Mouse (Mus musculus): ENCODE measurements around the gene Mavs. TPM values are rescaled to one million over a fixed set of nuclear protein-coding genes. Genes with fewer than 3 reads are reported as not detected.

The Mavs gene
- total RNA-seq, 2 experiments from 2014 or later = 4.5 to 4.7 TPM

DNA sequence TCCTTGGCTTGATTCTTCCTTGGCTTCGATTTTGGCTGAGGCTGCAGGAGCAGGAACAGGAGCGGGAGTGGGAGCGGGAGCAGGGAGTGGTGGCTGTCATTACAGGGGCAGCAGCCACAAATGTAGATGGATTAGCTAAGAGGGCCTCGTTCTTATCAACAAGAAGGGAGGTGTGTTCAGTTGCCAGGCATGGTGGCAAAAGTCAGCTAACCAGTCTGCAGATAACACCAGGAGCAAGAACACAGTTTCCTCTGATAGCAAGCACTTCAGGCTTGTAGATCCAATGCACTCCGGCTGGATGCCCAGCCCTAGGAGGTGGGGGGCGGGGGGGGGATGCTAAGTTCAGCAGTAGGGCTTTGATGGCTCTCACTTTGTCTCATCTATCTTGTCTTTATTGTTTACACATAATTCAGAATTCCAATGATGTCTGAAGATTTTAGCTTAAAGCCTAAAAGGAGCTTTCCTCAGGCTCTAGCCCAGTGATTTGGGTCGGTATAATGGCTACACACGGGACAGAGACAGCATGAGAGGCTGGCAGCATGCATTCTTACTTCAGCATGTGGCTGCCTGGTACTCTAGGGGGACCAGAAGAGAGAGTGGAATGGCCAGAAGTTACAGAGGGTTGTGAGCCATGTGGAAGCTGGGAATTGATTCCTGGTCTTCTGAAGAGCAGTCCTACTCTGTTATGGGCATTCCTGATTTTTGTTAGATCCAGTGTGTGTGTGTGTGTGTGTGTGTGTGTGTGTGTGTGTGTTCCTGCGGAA lies 26.9 kb downstream of the Mavs start:
- DNase-seq = no peak
- intact Hi-C loops (cut with DNase I) = loop anchor here (10.0 kb wide), 1 partner anchor 234 kb away; the partner anchor contains the start of gene Smox

DNA sequence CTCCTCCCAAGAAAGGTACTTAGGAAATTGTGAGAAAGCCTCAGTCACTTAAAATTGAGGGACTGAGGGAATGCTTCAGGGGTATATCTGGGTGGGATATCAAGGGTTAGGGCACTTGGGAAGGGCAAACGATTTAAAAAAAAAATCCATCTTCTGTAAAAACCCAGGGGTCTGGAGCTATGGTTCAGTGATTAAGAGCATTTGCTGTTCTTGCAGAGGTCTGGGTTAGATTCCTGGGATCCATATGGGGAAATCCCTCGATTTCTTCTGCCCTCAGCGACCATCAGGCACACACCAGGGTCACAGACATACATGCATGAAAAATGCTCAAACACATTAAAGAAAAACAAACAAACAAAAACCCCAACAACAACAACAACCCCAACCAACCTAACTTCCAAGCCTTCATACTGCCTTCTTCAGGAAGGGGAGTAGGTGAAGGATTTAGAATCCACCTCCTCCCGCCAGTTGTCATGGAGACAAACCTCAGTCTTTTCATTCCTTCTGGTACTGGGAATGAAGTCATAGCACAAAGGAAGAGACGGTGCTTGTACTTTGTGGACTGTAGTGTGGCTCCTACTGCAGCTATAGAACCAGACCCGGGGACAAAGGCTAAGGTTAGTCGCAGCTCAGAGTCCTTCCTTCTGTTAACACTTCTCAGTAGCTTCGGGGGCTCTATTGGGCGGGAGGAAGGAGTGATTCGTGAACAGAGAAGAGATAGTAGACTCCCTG lies 27.8 kb downstream of the Mavs start:
- DNase-seq = no peak
- intact Hi-C loops (cut with DNase I) = loop anchor here (10.0 kb wide), 1 partner anchor 233 kb away; the partner anchor contains the start of gene Smox

- peak; percentile 99 for DNase-seq
- intact Hi-C loops (cut with DNase I) = loop anchor here (10.0 kb wide), 1 partner anchor 233 kb away; the partner anchor contains the start of gene Smox
These were observed 28.4 kb downstream of the Mavs start, which contains the start of gene Pank2 for GRCm38 (mm10) chr2:131262213-131262672. Gene Pank2, plus strand, starts transcription at chr2:131262495.

DNA sequence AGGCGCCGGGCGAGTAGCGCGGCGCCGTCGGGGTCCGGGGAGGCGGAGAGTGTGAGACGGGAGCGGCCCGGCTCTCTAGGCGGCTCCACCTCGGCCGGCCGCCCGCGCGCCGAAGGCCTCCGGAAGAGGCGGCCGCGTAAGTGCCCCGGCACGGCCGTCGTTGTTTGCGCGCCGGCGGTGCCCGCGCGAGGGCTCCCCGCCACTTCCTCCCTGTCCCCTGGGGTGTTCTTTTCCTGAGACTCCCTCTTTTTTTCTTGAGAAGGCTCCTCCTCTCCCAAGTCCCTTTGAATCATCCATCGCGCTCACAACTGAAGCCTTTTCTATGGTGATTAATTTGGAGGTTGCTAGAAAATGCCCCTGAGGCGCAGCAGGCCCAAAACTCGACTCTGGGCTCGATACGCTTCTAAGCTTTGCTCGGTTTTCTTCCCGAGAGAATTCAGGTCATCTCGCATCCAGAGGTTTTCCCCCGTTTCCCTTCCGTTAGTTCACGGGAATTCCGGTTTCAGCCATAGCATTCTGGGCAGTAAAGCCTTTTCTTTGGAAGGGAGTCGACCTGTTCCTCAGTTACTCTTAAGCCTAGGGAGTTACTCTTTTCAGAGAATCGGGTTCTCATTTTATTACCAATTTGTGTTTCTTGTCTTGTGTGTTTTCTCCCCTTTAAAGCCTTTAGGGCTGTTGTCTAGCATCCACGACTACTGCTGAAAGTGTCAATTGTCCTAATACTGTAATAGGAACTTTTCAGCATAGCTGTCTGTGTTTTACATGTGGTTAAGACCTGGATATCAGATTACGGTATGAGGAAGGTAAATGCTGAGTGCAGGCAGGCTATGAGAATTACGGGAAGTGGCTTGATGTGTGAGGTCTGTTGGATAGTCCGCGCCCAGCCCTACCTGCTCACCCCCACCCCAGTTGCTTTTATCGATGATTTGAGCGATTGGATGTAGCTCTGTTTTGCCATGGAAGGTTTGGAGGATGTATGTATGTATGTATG lies 29.1 kb downstream of the Mavs start:
- no peak for DNase-seq
- intact Hi-C loops (cut with DNase I) = loop anchor here (10.0 kb wide), 1 partner anchor 232 kb away; the partner anchor contains the start of gene Smox

- no peak for DNase-seq
- intact Hi-C loops (cut with DNase I) = loop anchor here (10.0 kb wide), 1 partner anchor 231 kb away; the partner anchor contains the start of gene Smox
These were observed 30.2 kb downstream of the Mavs start for GRCm38 (mm10) chr2:131264027-131264426.

DNA sequence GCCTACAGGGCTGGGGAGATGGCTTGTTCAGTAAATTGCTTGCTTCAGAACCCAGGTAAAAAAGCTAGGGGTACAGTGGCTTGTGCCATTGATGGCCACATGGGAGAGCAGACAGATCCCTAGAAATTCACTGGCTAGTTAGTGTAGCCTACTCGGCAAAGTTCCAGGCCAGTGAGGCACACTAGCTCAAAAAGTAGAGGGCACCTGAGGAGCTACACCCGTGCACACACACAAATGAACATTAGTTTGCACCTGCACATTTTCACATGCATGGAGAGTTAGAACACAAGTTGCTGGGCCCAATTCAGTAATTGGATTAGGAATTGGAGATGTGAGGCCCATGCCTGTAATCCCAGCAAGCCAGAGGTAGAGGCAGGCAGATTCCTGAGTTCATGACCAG lies 31.2 kb downstream of the Mavs start:
- no peak for DNase-seq
- intact Hi-C loops (cut with DNase I) = loop anchor here (10.0 kb wide), 1 partner anchor 230 kb away; the partner anchor contains the start of gene Smox

- DNase-seq = no peak
- intact Hi-C loops (cut with DNase I) = no loop called here
These were observed 41.6 kb downstream of the Mavs start for GRCm38 (mm10) chr2:131275493-131275892.

DNA sequence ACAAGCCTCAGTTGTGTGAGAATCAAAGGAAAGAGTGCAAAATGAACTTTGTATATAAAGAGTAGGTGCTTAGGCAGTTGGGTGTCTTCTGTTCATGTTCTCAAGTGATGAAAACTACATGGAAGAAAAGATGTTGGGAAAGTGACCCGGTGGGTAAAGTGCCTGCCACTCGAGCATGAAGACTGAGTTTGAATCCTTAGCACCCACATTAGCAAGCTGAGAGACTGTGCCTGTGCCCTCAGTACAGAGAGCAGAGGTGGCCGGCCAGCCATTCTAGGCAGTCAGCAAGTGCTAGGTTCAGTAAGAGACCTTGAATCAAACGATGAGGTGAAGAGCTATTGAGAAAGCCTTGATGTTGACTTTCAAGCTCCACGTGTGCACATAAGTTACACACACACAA lies 42.9 kb downstream of the Mavs start:
- intact Hi-C loops (cut with DNase I) = no loop called here
- DNase-seq = no peak

GRCm38 (mm10) chr2:131281596-131281995 lies 47.7 kb downstream of the Mavs start:
- no peak for DNase-seq
- intact Hi-C loops (cut with DNase I) = no loop called here

DNA sequence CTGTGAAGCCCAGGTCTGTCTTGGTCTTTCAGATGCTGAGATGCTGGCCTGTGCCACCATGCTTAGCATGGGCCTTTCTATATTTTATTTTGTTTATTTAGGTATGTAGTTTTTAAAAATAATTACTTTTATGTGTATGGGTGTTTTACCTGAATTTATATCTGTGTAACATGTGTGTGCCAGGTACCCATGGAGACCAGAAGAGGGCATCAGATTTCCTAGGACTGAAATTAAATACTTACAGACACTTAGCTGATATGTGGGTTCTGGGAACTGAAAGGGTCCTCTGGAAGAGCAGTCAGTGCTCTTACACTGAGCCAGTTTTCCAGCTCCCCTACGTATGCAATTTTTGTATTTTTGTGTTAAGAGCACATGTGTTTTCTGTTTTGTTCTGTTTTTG lies 52.4 kb downstream of the Mavs start:
- DNase-seq = no peak
- intact Hi-C loops (cut with DNase I) = no loop called here

DNA sequence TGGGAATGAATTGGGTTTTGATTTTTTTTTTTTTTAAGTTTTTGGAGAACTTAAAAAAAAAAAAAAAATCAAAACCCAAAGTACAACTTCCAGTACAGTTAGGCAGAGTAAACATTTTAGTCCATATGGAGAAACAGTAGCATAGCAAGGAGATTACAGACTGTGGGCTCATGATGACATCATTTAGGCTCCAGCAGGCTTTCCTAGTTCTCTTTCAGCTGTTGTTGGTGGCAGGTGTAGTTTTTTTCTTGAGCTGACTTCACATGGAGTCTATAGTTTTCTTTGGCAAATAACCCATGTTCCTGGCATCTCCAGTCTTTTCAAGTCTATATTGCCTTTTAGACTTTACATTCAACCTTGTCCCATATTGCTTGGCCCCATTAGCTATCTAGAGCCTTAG lies 56.8 kb downstream of the Mavs start:
- no peak for DNase-seq
- intact Hi-C loops (cut with DNase I) = loop anchor here (10.0 kb wide), 1 partner anchor 124 kb away; no protein-coding TSS in a partner anchor

DNA sequence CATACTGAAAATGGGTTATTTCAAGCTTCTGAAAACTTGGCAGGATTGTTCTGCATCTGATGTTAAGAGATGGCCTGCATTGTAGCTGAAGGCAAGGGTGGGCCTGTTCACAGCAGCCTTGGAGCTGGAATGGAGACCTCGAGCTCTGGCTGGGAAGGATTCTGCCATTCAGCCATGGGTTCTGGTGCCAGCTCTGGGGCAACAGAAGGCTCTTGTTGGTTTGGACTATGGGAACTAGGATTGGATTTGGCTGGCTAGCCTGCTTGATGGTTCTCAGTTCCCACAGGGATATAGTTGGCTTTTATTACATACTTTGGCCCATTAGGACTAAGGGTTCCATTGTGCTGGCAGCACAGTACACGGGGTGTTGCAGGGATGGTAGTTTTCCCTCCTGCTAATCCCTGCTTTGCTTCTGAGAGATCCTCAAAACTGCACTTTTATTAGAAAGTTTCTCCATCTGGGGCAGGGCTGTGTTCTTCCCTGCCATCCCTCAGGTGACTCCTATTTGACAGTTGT lies 62.9 kb downstream of the Mavs start:
- no peak for DNase-seq
- intact Hi-C loops (cut with DNase I) = loop anchor here (10.0 kb wide), 1 partner anchor 118 kb away; no protein-coding TSS in a partner anchor

Small RNAs within 50 kb of the gene (microRNA-seq; reads per million reads assigned to microRNA genes)
- 29.8 reads per million, percentile 39 among the genes with 10 or more reads in this experiment for gene Mir103-2

Other genes starting within 250 kb of the Mavs start
- 10 to 100 TPM; 23.5 to 23.6 TPM for gene Gfra4, start 191.0 kb upstream of the Mavs start, total RNA-seq (2021)
- 1 to 10 TPM; 1.0 to 1.4 TPM for gene Adam33, start 170.2 kb upstream of the Mavs start, total RNA-seq (2021)
- under 1 TPM; 0.56 to 0.85 TPM for gene Siglec1, start 147.3 kb upstream of the Mavs start, total RNA-seq (2021)
- 1 to 10 TPM; 9.0 to 9.7 TPM for gene Hspa12b, start 106.8 kb upstream of the Mavs start, total RNA-seq (2021)
- gene Gm11037, start 100.6 kb upstream of the Mavs start, total RNA-seq (2021) = not detected
- 10 to 100 TPM; 57.3 to 59.2 TPM for gene 1700037H04Rik, start 74.0 kb upstream of the Mavs start, total RNA-seq (2021)
- gene Cenpb, start 54.0 kb upstream of the Mavs start, total RNA-seq (2021) = 100 to 1,000 TPM; 103 to 108 TPM
- 10 to 100 TPM; 25.1 to 30.1 TPM for gene Cdc25b, start 47.1 kb upstream of the Mavs start, total RNA-seq (2021)
- 10 to 100 TPM; 25.2 to 31.6 TPM for gene Spef1, start 46.8 kb upstream of the Mavs start, total RNA-seq (2021)
- 10 to 100 TPM; 17.9 to 18.5 TPM for gene Ap5s1, start 27.0 kb upstream of the Mavs start, total RNA-seq (2021)
- 10 to 100 TPM; 47.6 to 50.8 TPM for gene Pank2, start 28.4 kb downstream of the Mavs start, total RNA-seq (2021)
- gene Rnf24, start 118.8 kb downstream of the Mavs start, total RNA-seq (2021) = 10 to 100 TPM; 41.1 to 42.8 TPM

Measured in left cerebral cortex, postnatal 4 days (tissue).